Mouse (Mus musculus): ENCODE data around the gene Clec4a1. TPM values are rescaled to one million over a fixed set of nuclear protein-coding genes. Genes with fewer than 3 reads are reported as not detected.

Gene Clec4a1
- 19.5 TPM for polyA plus RNA-seq (2014; fragmentation: Illumina TruSeq; extraction: RNeasy Lipid Tissue Mini Kit (QIAGEN cat#74804))

GRCm38 (mm10) chr6:122921451-122921850 is at the start of gene Clec4a1:
Clec4a1 (plus strand) TSS chr6:122921848.

GRCm38 (mm10) chr6:122873871-122874719 is 47.6 kb upstream of the Clec4a1 start, which contains the start of gene Necap1:
Necap1 (plus strand) TSS chr6:122874474.

GRCm38 (mm10) chr6:122952401-122952800 is 30.8 kb downstream of the Clec4a1 start, which contains the start of gene Clec4a3:
Clec4a3 (plus strand) TSS chr6:122952515.

Other genes starting within 250 kb of the Clec4a1 start
- gene Nanog, start 214.4 kb upstream of the Clec4a1 start, polyA plus RNA-seq (2014; fragmentation: Illumina TruSeq; extraction: RNeasy Lipid Tissue Mini Kit (QIAGEN cat#74804)), result 0.23 TPM
- 6.3 TPM for gene Slc2a3, start 120.2 kb upstream of the Clec4a1 start, polyA plus RNA-seq (2014; fragmentation: Illumina TruSeq; extraction: RNeasy Lipid Tissue Mini Kit (QIAGEN cat#74804))
- 17.5 TPM for gene Foxj2, start 101.9 kb upstream of the Clec4a1 start, polyA plus RNA-seq (2014; fragmentation: Illumina TruSeq; extraction: RNeasy Lipid Tissue Mini Kit (QIAGEN cat#74804))
- gene C3ar1, start 65.7 kb upstream of the Clec4a1 start, polyA plus RNA-seq (2014; fragmentation: Illumina TruSeq; extraction: RNeasy Lipid Tissue Mini Kit (QIAGEN cat#74804)), result 17.5 TPM
- gene Necap1, start 47.4 kb upstream of the Clec4a1 start, polyA plus RNA-seq (2014; fragmentation: Illumina TruSeq; extraction: RNeasy Lipid Tissue Mini Kit (QIAGEN cat#74804)), result 37.0 TPM
- gene Clec4a3, start 30.7 kb downstream of the Clec4a1 start, polyA plus RNA-seq (2014; fragmentation: Illumina TruSeq; extraction: RNeasy Lipid Tissue Mini Kit (QIAGEN cat#74804)), result 38.7 TPM
- not detected for gene Clec4a4, start 68.5 kb downstream of the Clec4a1 start, polyA plus RNA-seq (2014; fragmentation: Illumina TruSeq; extraction: RNeasy Lipid Tissue Mini Kit (QIAGEN cat#74804))
- 2.7 TPM for gene Clec4b1, start 128.1 kb downstream of the Clec4a1 start, polyA plus RNA-seq (2014; fragmentation: Illumina TruSeq; extraction: RNeasy Lipid Tissue Mini Kit (QIAGEN cat#74804))
- 18.8 TPM for gene Clec4a2, start 184.6 kb downstream of the Clec4a1 start, polyA plus RNA-seq (2014; fragmentation: Illumina TruSeq; extraction: RNeasy Lipid Tissue Mini Kit (QIAGEN cat#74804))

Measured in ovary, adult 10 weeks (tissue).